Mouse (Mus musculus) cerebral cortex, adult 2 months (tissue): Measurements from ENCODE around the gene Scube1.

Experiments used
- WGBS: fragments of 180-500 bp; shearing (Covaris S2); methylation state at CpG from one replicate; pipeline ENCODE4 v1.1.7; 2018; 5-methylcytosine and 5-hydroxymethylcytosine counted together

The Scube1 gene

DNA sequence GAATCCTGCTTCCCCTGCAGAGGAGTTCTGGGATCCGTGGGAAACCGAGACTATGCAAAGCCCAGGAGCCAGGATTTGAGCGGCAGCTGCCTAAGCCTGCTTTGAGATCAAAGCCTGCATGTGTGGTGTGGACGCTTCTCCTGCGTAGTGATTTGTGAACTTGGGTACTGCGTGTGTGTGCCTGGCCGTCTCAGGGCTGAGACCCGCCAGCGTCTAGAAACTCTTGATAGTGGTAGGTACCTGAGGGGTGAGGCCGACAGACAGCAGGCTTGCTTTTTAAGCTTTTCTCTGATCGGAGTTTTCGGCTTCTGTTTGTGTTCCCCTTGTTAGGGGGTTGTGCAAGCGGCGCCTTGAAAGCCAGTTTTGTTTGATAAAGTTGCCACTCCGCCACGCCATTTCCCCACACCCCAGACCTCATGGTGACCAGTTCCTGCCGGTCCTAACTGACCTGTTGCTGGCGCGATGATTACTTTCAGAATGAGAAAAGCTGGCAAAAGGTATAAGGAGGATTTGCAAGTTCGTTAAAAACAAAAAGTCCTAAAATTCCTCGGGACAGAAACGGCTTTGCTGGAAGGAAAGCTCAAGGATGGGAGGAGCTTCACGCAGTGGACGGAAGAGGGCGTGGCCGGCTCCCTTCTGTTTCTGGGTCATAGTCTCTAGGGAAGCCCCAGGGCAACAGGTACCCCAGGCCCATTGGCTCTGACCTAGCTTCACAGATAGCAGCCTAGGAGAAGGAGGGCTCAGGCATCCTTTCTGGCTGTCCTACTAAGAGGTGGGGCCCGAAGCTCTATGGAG is 160.8 kb downstream of the Scube1 start:
- WGBS: 5% methylated on average over 27 of the region's 27 CpGs

DNA sequence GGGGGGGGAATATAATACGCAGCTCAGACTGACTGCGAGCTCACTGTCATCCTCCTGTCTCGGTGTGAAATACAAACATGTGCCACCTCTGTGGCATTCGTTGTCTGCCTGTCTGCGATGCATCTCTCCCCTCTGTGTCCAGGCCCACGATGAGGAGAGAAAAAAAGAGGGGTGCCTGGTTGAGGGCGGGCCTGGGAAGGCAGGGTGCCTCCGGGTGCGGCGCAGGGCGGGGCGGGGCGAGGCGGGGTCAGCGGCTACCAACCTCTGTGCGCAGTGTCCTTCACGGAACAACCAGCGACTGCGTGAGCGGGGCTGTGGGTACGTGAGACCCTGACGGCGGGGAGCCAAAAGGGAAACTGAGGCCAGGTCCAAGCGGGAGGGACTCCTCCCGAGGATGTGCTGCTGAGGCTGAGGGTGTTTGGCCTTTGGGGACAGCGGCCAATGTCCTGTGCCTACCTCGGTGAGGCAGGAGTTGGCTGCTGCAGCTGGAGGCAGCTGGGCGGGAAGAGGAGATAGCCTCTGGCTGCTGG is 161.4 kb downstream of the Scube1 start, which contains the start of the genes Tspo and Mcat:
Gene Tspo, plus strand, starts transcription at position 266 of the 530 bp plus-strand sequence.
Gene Mcat, minus strand, starts transcription at position 461 of the 530 bp plus-strand sequence.
- WGBS: 6% methylated on average over 28 of the region's 28 CpGs

DNA sequence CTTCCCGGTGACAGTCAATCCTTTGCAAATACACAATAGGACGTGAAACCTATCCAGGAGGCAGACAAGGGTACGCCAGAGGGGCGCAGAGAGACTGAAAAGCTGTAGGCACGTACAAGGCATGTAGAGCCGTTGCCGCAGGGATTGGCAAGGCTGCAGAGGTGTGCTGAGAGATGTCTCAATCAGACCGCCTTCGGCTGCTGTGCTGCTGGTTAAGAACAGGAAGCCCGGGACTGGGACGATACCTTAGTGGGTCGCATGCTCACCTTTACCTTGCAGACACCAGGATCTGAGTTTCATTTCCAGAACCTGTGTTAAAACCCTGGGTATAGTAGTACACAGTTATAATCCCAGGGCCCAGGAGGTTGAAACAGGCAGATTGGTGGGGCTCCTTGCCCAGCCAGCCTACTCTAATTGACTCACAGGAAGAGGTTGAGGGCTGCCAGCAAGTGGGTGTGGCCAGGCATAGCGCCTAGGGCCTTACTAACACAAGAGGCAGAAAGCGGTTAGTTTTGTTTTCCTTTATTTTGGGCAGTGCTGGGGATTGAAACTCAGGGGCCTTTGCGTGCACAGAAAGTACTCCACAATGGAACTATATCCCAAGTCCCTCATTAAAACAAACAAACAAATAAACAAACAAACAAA is 162.1 kb downstream of the Scube1 start:
- 53% methylated on average over 15 of the region's 15 CpGs for WGBS

GRCm38 (mm10) chr15:83560941-83561477 is 163.8 kb downstream of the Scube1 start:
- WGBS: 61% methylated on average over 5 of the region's 5 CpGs

GRCm38 (mm10) chr15:83555161-83555974 is 169.5 kb downstream of the Scube1 start:
- WGBS: under 1% methylated on average over 73 of the region's 74 CpGs
